Mouse (Mus musculus) monocyte, adult 5-6 weeks (primary cell): ENCODE measurements around the gene Phb. TPM values are rescaled to one million over a fixed set of nuclear protein-coding genes. Genes with fewer than 3 reads are reported as not detected.
"Not testable (repeated sequence)": the region's sequence is repeated elsewhere in the genome, so short reads cannot be mapped to it uniquely, and the experiment has no call there.

ENCODE experiments used
- ATAC-seq: fragments of 153-309, 156-312 bp; replicated peaks from 2 replicates; pipeline ENCODE4 v1.8.0; 2017; ENCODE audit warnings: mild to moderate bottlenecking; ENCODE audit not compliant: low TSS enrichment, insufficient number of reproducible peaks, severe bottlenecking, poor library complexity, low FRiP score
- total RNA-seq: library from RNA; stranded (forward); fragments of 200-1000, 200-491, 200-594 nt; gene quantifications from 3 replicates; pipeline ENCODE4 v1.2.3, GENCODE M21; 2017

Phb gene
- total RNA-seq, 1 experiment from 2014 or later: 44.4 TPM

GRCm38 (mm10) chr11:95648827-95649226 lies 17.9 kb upstream of the Phb start:
- peak; percentile 72; the same call in 1 of the 2 replicates for ATAC-seq

- no peak for ATAC-seq
Measured at GRCm38 (mm10) chr11:95649560-95649959, 17.2 kb upstream of the Phb start.

- no peak for ATAC-seq
Measured at GRCm38 (mm10) chr11:95650001-95650400, 16.8 kb upstream of the Phb start.

GRCm38 (mm10) chr11:95650981-95651380 lies 15.8 kb upstream of the Phb start:
- no peak for ATAC-seq

- ATAC-seq: no peak
Measured at GRCm38 (mm10) chr11:95657449-95657848, 9.3 kb upstream of the Phb start.

- no peak for ATAC-seq
Measured at GRCm38 (mm10) chr11:95667177-95667576, 420 bp downstream of the Phb start.

GRCm38 (mm10) chr11:95668086-95668485 lies 1.3 kb downstream of the Phb start:
- not testable (repeated sequence) for ATAC-seq

GRCm38 (mm10) chr11:95675498-95675897 lies 8.7 kb downstream of the Phb start:
- no peak for ATAC-seq

GRCm38 (mm10) chr11:95676307-95676706 lies 9.6 kb downstream of the Phb start:
- ATAC-seq: 0 out of 2 replicates have a peak, but pooled peaks have one; percentile 54

- no peak for ATAC-seq
Measured at GRCm38 (mm10) chr11:95677925-95678701, 11.4 kb downstream of the Phb start.

GRCm38 (mm10) chr11:95681995-95682601 lies 15.3 kb downstream of the Phb start:
- no peak for ATAC-seq

GRCm38 (mm10) chr11:95682946-95683345 lies 16.2 kb downstream of the Phb start:
- ATAC-seq: no peak

- ATAC-seq: 0 out of 2 replicates have a peak, but pooled peaks have one; percentile 57
Measured at GRCm38 (mm10) chr11:95686031-95686430, 19.3 kb downstream of the Phb start.

GRCm38 (mm10) chr11:95687084-95687656 lies 20.4 kb downstream of the Phb start:
- no peak for ATAC-seq

GRCm38 (mm10) chr11:95688515-95688914 lies 21.8 kb downstream of the Phb start:
- peak; percentile 89 for ATAC-seq

GRCm38 (mm10) chr11:95688981-95689380 lies 22.2 kb downstream of the Phb start:
- ATAC-seq: peak; percentile 66

GRCm38 (mm10) chr11:95689544-95689943 lies 22.8 kb downstream of the Phb start:
- no peak for ATAC-seq

GRCm38 (mm10) chr11:95698541-95698940 lies 31.8 kb downstream of the Phb start:
- ATAC-seq: no peak

- no peak for ATAC-seq
Measured at GRCm38 (mm10) chr11:95700778-95701739, 34.3 kb downstream of the Phb start.
